Mouse (Mus musculus) c-Kit-positive CD71-positive TER-119-positive erythroid progenitor cells, embryonic 14.5 days (primary cell): ENCODE results near the gene Cd38.
A peak's percentile ranks its signal among the peaks of the same experiment; 100 is the strongest.

Source experiments
- DNase-seq: peaks from one replicate; pipeline ENCODE4 v3.0.0-alpha.2; 2013; ENCODE audit warnings: low spot score

Gene Cd38

DNA sequence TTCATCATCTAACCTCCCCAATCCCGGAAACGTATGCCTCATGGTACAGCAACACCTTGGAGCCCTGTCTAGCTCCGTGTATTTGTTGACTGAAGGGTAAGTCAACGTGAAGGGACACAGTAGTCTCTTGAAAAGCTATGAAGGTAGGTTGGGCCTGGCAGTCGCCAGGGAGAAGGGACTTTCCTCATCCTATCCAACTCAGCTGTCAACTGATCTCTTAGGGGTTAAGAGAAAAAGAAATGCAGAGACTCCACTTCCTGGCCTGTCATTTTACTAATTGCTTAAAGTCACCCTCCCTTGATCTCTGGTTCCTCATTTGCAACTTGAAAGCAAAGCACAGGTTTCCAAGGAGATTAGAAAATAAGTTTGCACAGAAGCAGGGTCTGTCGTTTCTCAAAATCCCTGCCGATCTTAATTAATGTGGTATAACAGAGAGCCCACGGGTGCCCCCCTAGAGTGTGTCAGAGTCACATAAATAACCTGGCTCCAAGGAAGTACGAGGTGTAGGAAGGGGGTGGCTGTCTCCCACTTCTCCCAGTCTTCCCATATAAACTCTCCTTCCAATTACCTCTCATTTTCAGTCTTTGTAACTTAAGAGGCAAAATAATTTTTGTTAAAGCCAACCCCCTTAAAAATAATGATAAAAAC, 79.1 kb downstream of the Cd38 start:
- no peak for DNase-seq

GRCm38 (mm10) chr5:43948111-43948743, 79.9 kb downstream of the Cd38 start:
- peak; percentile 38 for DNase-seq

DNA sequence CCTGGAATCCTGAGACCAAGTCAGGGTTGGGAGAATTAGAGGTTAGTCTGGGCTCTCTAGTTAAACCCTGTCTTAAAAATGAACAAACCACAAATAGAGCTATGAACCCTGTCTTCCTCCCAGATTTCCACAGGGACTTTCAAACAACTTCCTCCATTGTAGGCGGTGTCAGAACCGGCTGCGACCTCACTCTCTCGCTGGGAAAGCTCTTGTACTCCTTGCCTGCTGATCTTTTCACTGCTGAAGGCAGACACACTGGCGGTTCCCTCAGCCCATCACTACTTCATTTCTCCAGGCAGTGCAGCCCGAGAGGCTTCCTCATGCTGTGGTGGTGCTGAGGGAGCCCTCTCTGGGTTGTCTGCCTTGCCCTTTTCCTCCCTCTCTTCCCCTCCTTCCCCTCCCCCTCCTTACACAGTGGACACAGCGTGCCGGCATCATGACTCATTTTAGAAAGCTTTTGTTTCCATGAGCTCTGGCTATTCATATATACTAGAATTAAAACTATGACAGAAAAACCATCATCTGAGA, 80.5 kb downstream of the Cd38 start:
- no peak for DNase-seq

GRCm38 (mm10) chr5:43953241-43953640, 84.9 kb downstream of the Cd38 start:
- DNase-seq, result no peak

GRCm38 (mm10) chr5:43959884-43960440, 91.6 kb downstream of the Cd38 start:
- no peak for DNase-seq

- no peak for DNase-seq
Observed at GRCm38 (mm10) chr5:43961056-43961455, 92.7 kb downstream of the Cd38 start.
